Mouse (Mus musculus) embryonic facial prominence, embryonic 12.5 days (tissue): ENCODE data around the gene Sun1. TPM values are rescaled to one million over a fixed set of nuclear protein-coding genes. Genes with fewer than 3 reads are reported as not detected.

Experiments used
- ATAC-seq: fragments of 200-750 bp; cut with Nextera tagmentation; 2 replicates; pipeline ENCODE4 v1.8.0; 2017; ENCODE audit not compliant: insufficient number of reproducible peaks, insufficient read depth, low FRiP score, low TSS enrichment
- H3K27ac ChIP-seq: fragments of 300-500 bp; sonication (generic); 2 replicates; pipeline ENCODE4 v1.5.1; 2016; ENCODE audit warnings: mild to moderate bottlenecking
- H3K27me3 ChIP-seq: fragments of 300-500 bp; sonication (generic); 2 replicates; pipeline ENCODE4 v1.6.1; 2016; ENCODE audit warnings: mild to moderate bottlenecking, moderate library complexity
- H3K36me3 ChIP-seq: fragments of 300-500 bp; sonication (generic); 2 replicates; pipeline ENCODE4 v1.6.1; 2016; ENCODE audit warnings: mild to moderate bottlenecking
- H3K4me1 ChIP-seq: fragments of 300-500 bp; sonication (generic); 2 replicates; pipeline ENCODE4 v1.6.1; 2016
- H3K4me2 ChIP-seq: fragments of 300-500 bp; sonication (generic); replicated peaks from 2 replicates; pipeline ENCODE4 v1.6.1; 2016; ENCODE audit warnings: mild to moderate bottlenecking, moderate library complexity
- H3K4me3 ChIP-seq: fragments of 300-500 bp; sonication (generic); 2 replicates; pipeline ENCODE4 v1.5.1; 2016; ENCODE audit warnings: mild to moderate bottlenecking
- H3K9ac ChIP-seq: fragments of 300-500 bp; sonication (generic); 2 replicates; pipeline ENCODE4 v1.6.1; 2016; ENCODE audit warnings: mild to moderate bottlenecking, moderate library complexity
- H3K9me3 ChIP-seq: fragments of 300-500 bp; sonication (generic); 2 replicates; pipeline ENCODE4 v1.6.1; 2016; ENCODE audit warnings: mild to moderate bottlenecking, moderate library complexity
- WGBS: fragments of 180-500 bp; shearing (Covaris S2); methylation state at CpG from one replicate; pipeline ENCODE4 v1.1.7; 2016; 5-methylcytosine and 5-hydroxymethylcytosine counted together
- polyA plus RNA-seq: library from polyadenylated mRNA; unstranded; fragments of >200 nt; fragmentation: Nextera tagmentation; extraction: Ambion mirVana; gene quantifications from 2 replicates; pipeline ENCODE4 v1.2.1, GENCODE M21; 2016

Sun1 gene
- polyA plus RNA-seq, 1 experiment from 2014 or later = 49.3 TPM

- H3K27ac ChIP-seq = no peak overlapping the region
- no peak overlapping the region for H3K4me3 ChIP-seq
- H3K9me3 ChIP-seq = no peaks in the 10 kb centered on the region
- peaks cover 13% of the 10 kb centered on the region for H3K36me3 ChIP-seq
- WGBS = 96% methylated on average over 7 of the region's 7 CpGs
- no peaks in the 10 kb centered on the region for H3K27me3 ChIP-seq
- H3K9ac ChIP-seq = no peak overlapping the region
- ATAC-seq = no peak
- 0 out of 2 replicates have a peak, but pooled peaks cover 7% of the 10 kb centered on the region for H3K4me1 ChIP-seq
- no peak overlapping the region for H3K4me2 ChIP-seq
Observed at GRCm38 (mm10) chr5:139209685-139210026, 9.2 kb downstream of the Sun1 start.

GRCm38 (mm10) chr5:139211737-139212385, 11.4 kb downstream of the Sun1 start:
- H3K9me3 ChIP-seq = no peaks in the 10 kb centered on the region
- H3K4me3 ChIP-seq = no peak overlapping the region
- peaks cover 34% of the 10 kb centered on the region for H3K36me3 ChIP-seq
- no peak for ATAC-seq
- H3K27ac ChIP-seq = no peak overlapping the region
- no peak overlapping the region for H3K4me2 ChIP-seq
- H3K9ac ChIP-seq = no peak overlapping the region
- H3K27me3 ChIP-seq = no peaks in the 10 kb centered on the region
- WGBS = 92% methylated on average over 11 of the region's 11 CpGs
- no peaks in the 10 kb centered on the region for H3K4me1 ChIP-seq

DNA sequence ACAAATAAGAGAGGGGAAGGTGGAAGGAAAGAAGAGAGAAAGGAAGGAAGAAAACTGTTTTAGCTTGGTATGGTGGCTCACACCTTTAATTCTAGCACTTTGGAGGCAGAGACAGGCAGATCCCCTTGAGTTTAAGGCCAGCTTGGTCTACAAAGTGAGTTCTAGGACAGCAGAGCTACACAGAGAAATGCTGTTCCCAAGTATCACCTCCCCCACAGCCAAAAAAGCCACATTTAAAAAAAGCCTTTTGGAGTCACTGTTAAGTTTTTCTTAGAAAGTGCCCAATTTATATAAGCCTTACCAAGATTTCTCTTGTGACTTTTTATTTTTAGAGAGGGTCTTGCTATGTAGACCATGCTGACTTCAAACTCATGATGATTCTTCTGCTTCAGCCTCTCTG, 13.9 kb downstream of the Sun1 start:
- Histone ChIP-seq H3K4me3 (no peak overlapping the region), H3K27me3 (no peaks in the 10 kb centered on the region), H3K36me3 (peaks cover 33% of the 10 kb centered on the region), H3K9ac (no peak overlapping the region), H3K27ac (no peak overlapping the region), H3K4me2 (no peak overlapping the region), H3K9me3 (no peaks in the 10 kb centered on the region), H3K4me1 (no peaks in the 10 kb centered on the region)
- ATAC-seq = no peak

- Histone ChIP-seq H3K9ac (no peak overlapping the region), H3K9me3 (no peaks in the 10 kb centered on the region), H3K27ac (no peak overlapping the region), H3K27me3 (no peaks in the 10 kb centered on the region), H3K36me3 (peaks cover 31% of the 10 kb centered on the region), H3K4me3 (no peak overlapping the region), H3K4me2 (no peak overlapping the region), H3K4me1 (no peaks in the 10 kb centered on the region)
- WGBS = 92% methylated on average over 5 of the region's 5 CpGs
- ATAC-seq = no peak
Observed at GRCm38 (mm10) chr5:139215184-139215583, 14.7 kb downstream of the Sun1 start.

DNA sequence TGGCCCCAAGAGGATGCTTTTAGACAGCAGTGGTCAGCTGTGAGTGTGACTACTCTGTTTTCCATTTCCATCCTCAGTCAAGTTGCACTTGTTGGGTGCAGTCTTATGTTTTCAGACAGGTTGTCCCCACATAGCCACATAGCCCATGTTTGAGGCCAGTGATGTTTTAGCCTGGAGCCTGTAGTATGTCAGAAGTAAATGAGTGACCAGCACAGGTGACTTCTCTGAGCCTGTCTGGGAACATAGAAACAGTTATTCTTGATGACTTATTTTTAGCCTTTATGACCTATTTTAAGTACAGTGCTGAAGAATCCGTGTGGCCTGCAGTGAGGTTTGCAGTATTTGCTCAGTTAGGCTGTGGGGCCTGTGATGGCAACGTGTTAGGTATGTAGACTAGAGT, 15.7 kb downstream of the Sun1 start:
- WGBS = 89% methylated on average over 2 of the region's 2 CpGs
- no peak overlapping the region for H3K9ac ChIP-seq
- peaks cover 32% of the 10 kb centered on the region for H3K36me3 ChIP-seq
- no peaks in the 10 kb centered on the region for H3K4me1 ChIP-seq
- no peak overlapping the region for H3K27ac ChIP-seq
- ATAC-seq = no peak
- no peak overlapping the region for H3K4me2 ChIP-seq
- H3K9me3 ChIP-seq = no peaks in the 10 kb centered on the region
- no peaks in the 10 kb centered on the region for H3K27me3 ChIP-seq
- H3K4me3 ChIP-seq = no peak overlapping the region

- H3K9me3 ChIP-seq = no peaks in the 10 kb centered on the region
- H3K4me1 ChIP-seq = no peaks in the 10 kb centered on the region
- 90% methylated on average over 3 of the region's 3 CpGs for WGBS
- no peak overlapping the region for H3K27ac ChIP-seq
- H3K36me3 ChIP-seq = peaks cover 38% of the 10 kb centered on the region
- H3K9ac ChIP-seq = no peak overlapping the region
- no peak overlapping the region for H3K4me3 ChIP-seq
- no peak for ATAC-seq
- H3K27me3 ChIP-seq = no peaks in the 10 kb centered on the region
- no peak overlapping the region for H3K4me2 ChIP-seq
Observed at GRCm38 (mm10) chr5:139216774-139217173, 16.3 kb downstream of the Sun1 start.

DNA sequence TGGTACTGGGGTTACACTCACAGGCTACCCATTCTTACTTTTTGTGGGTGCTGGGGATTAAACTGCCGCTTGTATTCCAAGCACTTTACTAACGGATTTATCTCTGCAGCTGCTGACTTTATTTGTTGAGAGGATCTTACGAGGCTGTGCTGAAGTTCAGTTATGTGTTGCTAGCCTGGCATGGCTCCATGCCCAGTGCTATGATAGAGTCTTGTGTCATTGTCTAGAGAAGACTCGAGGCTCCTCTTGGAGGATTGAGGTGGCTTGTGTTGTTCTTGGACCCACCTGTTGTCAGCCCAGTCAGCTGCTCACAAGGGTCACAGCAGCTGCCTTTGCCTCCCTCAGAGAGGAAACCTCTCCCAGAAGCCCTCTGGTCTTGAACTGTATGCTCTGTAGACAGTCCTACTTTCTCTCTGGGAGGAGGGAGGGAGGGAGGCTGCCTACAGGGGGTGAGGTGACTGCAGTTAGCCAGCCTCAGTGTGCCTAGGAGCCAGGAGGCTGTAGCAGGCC, 19.6 kb downstream of the Sun1 start:
- H3K9me3 ChIP-seq = no peaks in the 10 kb centered on the region
- no peak overlapping the region for H3K4me3 ChIP-seq
- WGBS = 89% methylated on average over 4 of the region's 4 CpGs
- H3K27me3 ChIP-seq = no peaks in the 10 kb centered on the region
- no peak overlapping the region for H3K4me2 ChIP-seq
- no peak for ATAC-seq
- H3K9ac ChIP-seq = no peak overlapping the region; the same call in 1 of the 2 replicates
- peaks cover 59% of the 10 kb centered on the region for H3K36me3 ChIP-seq
- H3K4me1 ChIP-seq = no peaks in the 10 kb centered on the region
- no peak overlapping the region for H3K27ac ChIP-seq

- no peak overlapping the region for H3K27ac ChIP-seq
- H3K9me3 ChIP-seq = no peaks in the 10 kb centered on the region
- no peak overlapping the region; the same call in 1 of the 2 replicates for H3K9ac ChIP-seq
- H3K4me1 ChIP-seq = no peaks in the 10 kb centered on the region
- no peaks in the 10 kb centered on the region for H3K27me3 ChIP-seq
- 88% methylated on average over 4 of the region's 4 CpGs for WGBS
- no peak overlapping the region for H3K4me3 ChIP-seq
- peaks cover 57% of the 10 kb centered on the region for H3K36me3 ChIP-seq
- H3K4me2 ChIP-seq = no peak overlapping the region
- no peak for ATAC-seq
Observed at GRCm38 (mm10) chr5:139220610-139221009, 20.2 kb downstream of the Sun1 start.

- Histone ChIP-seq H3K27me3 (no peaks in the 10 kb centered on the region), H3K27ac (no peak overlapping the region), H3K9ac (no peak overlapping the region), H3K4me2 (no peak overlapping the region), H3K4me3 (no peak overlapping the region), H3K9me3 (no peaks in the 10 kb centered on the region), H3K4me1 (no peaks in the 10 kb centered on the region), H3K36me3 (peaks cover 70% of the 10 kb centered on the region)
- WGBS = 88% methylated on average over 10 of the region's 10 CpGs
- no peak for ATAC-seq
Observed at GRCm38 (mm10) chr5:139223331-139223730, 22.9 kb downstream of the Sun1 start.

- Histone ChIP-seq H3K4me2 (no peak overlapping the region), H3K9me3 (no peaks in the 10 kb centered on the region), H3K27ac (no peak overlapping the region), H3K4me3 (no peak overlapping the region), H3K9ac (no peak overlapping the region), H3K36me3 (peaks cover 82% of the 10 kb centered on the region), H3K4me1 (no peaks in the 10 kb centered on the region), H3K27me3 (no peaks in the 10 kb centered on the region)
- WGBS = 93% methylated on average over 4 of the region's 4 CpGs
- no peak for ATAC-seq
Observed at GRCm38 (mm10) chr5:139227236-139227635, 26.8 kb downstream of the Sun1 start.

DNA sequence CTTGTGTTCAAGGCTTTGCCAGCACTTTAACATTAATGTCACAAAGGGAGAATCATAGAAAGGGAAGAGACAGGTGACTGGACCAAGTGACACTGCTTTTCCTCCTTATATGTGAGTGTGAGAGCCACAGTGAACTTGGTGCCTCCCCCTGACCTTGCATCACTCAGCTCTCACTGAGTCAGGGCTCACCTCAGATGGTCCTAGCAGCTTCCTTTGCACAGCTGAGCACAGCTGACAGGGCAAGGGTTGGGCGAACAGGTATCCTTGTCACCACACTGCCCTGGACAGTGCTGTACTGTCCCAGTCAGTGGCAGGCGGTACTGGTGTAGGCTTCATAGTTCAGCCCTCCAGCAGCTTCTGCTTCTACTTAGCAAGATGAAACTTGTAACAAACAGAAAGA, 27.2 kb downstream of the Sun1 start:
- Histone ChIP-seq H3K9ac (no peak overlapping the region), H3K4me3 (no peak overlapping the region), H3K4me2 (no peak overlapping the region), H3K9me3 (no peaks in the 10 kb centered on the region), H3K27me3 (no peaks in the 10 kb centered on the region), H3K27ac (no peak overlapping the region), H3K36me3 (peaks cover 84% of the 10 kb centered on the region), H3K4me1 (no peaks in the 10 kb centered on the region)
- ATAC-seq = no peak
- 86% methylated on average over 2 of the region's 2 CpGs for WGBS

GRCm38 (mm10) chr5:139228318-139228717, 27.9 kb downstream of the Sun1 start:
- no peak for ATAC-seq
- Histone ChIP-seq H3K4me3 (no peak overlapping the region), H3K9ac (no peak overlapping the region), H3K27ac (no peak overlapping the region), H3K36me3 (peaks cover 85% of the 10 kb centered on the region), H3K9me3 (no peaks in the 10 kb centered on the region), H3K4me2 (no peak overlapping the region), H3K27me3 (no peaks in the 10 kb centered on the region), H3K4me1 (no peaks in the 10 kb centered on the region)
- WGBS = 97% methylated on average over 3 of the region's 3 CpGs
